Mouse (Mus musculus) monocyte, adult 5-6 weeks (primary cell): ENCODE results near the gene Slc13a2. TPM values are rescaled to one million over a fixed set of nuclear protein-coding genes. Genes with fewer than 3 reads are reported as not detected.

Experiments used
- ATAC-seq: fragments of 153-309, 156-312 bp; replicated peaks from 2 replicates; pipeline ENCODE4 v1.8.0; 2017; ENCODE audit warnings: mild to moderate bottlenecking; ENCODE audit not compliant: low TSS enrichment, insufficient number of reproducible peaks, severe bottlenecking, poor library complexity, low FRiP score
- total RNA-seq: library from RNA; stranded (forward); fragments of 200-1000, 200-491, 200-594 nt; gene quantifications from 3 replicates; pipeline ENCODE4 v1.2.3, GENCODE M21; 2017

Slc13a2 gene
- total RNA-seq, 1 experiment from 2014 or later = not detected

- ATAC-seq = no peak
These were observed 16.4 kb upstream of the Slc13a2 start for GRCm38 (mm10) chr11:78438399-78438930.

- ATAC-seq = no peak
These were observed 15.2 kb upstream of the Slc13a2 start for GRCm38 (mm10) chr11:78437182-78437581.

GRCm38 (mm10) chr11:78435776-78436349 is 13.8 kb upstream of the Slc13a2 start:
- ATAC-seq = no peak

- ATAC-seq = no peak
These were observed 12.0 kb upstream of the Slc13a2 start for GRCm38 (mm10) chr11:78434052-78434451.

- no peak for ATAC-seq
These were observed 9.2 kb upstream of the Slc13a2 start for GRCm38 (mm10) chr11:78431176-78431575.

GRCm38 (mm10) chr11:78430195-78430878 is 8.3 kb upstream of the Slc13a2 start:
- ATAC-seq = no peak

GRCm38 (mm10) chr11:78428309-78428708 is 6.3 kb upstream of the Slc13a2 start:
- ATAC-seq = no peak

GRCm38 (mm10) chr11:78427655-78428054 is 5.6 kb upstream of the Slc13a2 start:
- no peak for ATAC-seq

- no peak for ATAC-seq
These were observed 3.6 kb upstream of the Slc13a2 start for GRCm38 (mm10) chr11:78425572-78425971.

GRCm38 (mm10) chr11:78424352-78424751 is 2.3 kb upstream of the Slc13a2 start:
- no peak for ATAC-seq

GRCm38 (mm10) chr11:78421201-78422009 is 612 bp downstream of the Slc13a2 start:
- ATAC-seq = no peak

GRCm38 (mm10) chr11:78420263-78420889 is 1.6 kb downstream of the Slc13a2 start:
- no peak for ATAC-seq

- no peak for ATAC-seq
These were observed 5.2 kb downstream of the Slc13a2 start for GRCm38 (mm10) chr11:78416854-78417253.

- ATAC-seq = no peak
These were observed 9.2 kb downstream of the Slc13a2 start for GRCm38 (mm10) chr11:78412861-78413260.

GRCm38 (mm10) chr11:78412324-78412850 is 9.6 kb downstream of the Slc13a2 start:
- no peak for ATAC-seq

GRCm38 (mm10) chr11:78411606-78412323 is 10.3 kb downstream of the Slc13a2 start:
- ATAC-seq = no peak

- ATAC-seq = no peak
These were observed 13.5 kb downstream of the Slc13a2 start for GRCm38 (mm10) chr11:78408256-78409240.
